Mouse (Mus musculus): ENCODE measurements around the gene Rabgap1l.

DNA sequence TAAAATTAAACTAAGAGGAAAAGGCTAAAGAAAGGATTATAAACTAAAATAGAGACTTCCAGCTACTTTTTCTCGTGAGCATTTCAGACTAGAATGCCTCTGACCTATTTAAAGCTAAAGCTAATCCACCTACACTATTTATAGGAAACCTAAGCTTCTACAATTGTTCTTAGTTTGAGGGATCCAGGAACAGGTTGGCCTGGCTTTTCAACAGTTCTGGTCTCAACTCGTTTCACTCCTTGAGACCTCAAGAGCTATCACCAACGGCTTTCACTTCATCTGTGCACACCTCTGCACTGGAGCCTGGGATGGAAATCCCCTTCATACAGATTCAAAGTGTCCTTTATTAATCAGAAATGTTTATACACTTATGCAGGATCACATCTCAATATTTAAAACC, 271.1 kb downstream of the Rabgap1l start:
- TF ChIP-seq CTCF (IDR thresholded peaks at IDR 0.05; ENCODE audit: low read depth, low read length) (no peak), POLR2A (IDR thresholded peaks at IDR 0.05; ENCODE audit: extremely low read depth, insufficient read depth, low read length) (no peak)
